Mouse (Mus musculus) right cerebral cortex, adult 2 months (tissue): ENCODE measurements around the gene Baiap2l2.

Experiments
- DNase-seq, 2 experiments: peaks; one replicate each; pipeline ENCODE4 v3.0.0; 2021 to 2022; ENCODE audit warnings: low spot score in 2 of 2

The Baiap2l2 gene

GRCm38 (mm10) chr15:79299563-79300155 lies 14.3 kb upstream of the Baiap2l2 start:
- no peak for DNase-seq

DNA sequence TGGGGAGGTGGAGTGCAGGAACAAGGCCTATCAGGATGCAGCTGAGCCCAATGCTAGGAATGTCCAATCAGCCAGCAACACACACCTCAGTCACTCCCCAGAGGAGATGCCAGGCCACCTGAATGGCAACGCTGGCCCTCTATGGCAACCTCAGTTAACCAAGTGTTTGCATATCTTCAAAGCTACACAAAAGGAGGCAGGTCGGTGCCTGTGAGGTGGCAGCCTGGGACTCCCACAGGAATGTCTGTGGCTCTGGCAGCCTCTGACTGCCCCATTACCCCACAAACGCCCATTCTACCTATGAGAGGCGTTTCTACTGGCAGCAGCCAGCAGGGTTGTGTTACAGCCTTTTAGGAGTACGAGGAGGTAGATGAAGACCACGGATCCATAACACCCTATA lies 13.2 kb upstream of the Baiap2l2 start:
- no peak for DNase-seq

DNA sequence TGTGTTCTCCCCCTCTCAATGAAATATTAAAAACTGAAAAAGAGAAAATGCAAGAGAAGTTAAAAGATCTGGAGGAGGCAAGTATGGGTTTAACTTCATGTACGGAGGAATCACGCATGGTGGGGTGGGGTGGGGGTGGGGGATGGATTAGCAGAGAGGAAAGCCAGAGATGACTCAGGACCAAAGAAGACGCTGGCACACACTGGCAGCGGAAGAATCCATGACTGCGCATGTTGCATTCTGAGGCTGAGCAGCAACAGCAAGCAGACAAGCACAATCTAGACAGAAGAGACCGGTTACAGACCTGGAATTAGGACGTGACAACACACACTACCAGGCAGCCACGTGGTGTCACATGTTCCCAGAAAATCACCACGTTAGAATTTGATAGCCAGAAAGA lies 7.4 kb upstream of the Baiap2l2 start:
- peak in 1 of 2 experiments; percentile 14 for DNase-seq

GRCm38 (mm10) chr15:79290340-79290739 lies 5.0 kb upstream of the Baiap2l2 start:
- no peak for DNase-seq

DNA sequence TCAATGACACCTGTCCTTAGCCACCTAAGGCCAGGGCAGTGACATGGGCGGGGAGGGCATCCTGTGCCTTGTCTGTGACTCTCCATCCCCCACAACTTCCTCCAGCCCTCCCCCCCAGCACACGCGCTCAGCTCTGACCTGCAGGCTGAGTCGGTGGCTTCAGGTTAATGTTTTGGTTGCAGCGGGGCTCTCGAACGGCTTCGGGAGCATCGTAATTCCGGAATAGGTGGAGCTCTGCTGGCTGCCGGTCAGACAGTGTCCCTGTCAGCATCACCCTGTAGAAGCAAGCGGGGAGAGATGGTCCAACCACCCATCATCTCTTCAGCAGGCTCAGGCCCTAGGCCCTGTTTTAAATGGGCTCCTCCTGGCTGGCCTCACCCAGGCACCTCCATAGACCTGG lies 4.1 kb upstream of the Baiap2l2 start:
- DNase-seq = no peak

GRCm38 (mm10) chr15:79288387-79288786 lies 3.0 kb upstream of the Baiap2l2 start:
- no peak for DNase-seq

- DNase-seq = no peak
Measured at GRCm38 (mm10) chr15:79287091-79287490, 1.8 kb upstream of the Baiap2l2 start.

GRCm38 (mm10) chr15:79286141-79286540 lies 804 bp upstream of the Baiap2l2 start:
- DNase-seq = no peak

DNA sequence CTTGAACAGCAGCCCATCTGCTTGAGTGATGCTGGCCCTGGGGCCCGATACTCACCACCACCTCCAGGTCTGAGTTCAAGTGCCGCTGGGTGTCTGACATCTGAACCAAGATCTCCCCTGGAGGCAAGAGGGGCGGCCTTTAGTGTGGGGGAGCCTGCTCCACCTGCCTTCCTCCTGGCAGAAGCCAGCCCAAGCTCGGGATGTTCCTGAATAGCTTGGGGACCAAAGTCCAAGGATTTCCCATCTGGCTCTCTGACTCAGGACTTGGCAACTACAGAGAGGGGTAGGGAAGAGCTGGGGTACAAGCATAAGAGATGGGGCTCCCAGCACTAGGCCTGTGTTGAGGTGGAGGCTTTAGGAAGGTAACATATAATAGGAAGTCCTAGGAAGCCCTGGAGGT lies 2.0 kb downstream of the Baiap2l2 start:
- DNase-seq = no peak

GRCm38 (mm10) chr15:79282434-79282833 lies 2.9 kb downstream of the Baiap2l2 start:
- DNase-seq = no peak

GRCm38 (mm10) chr15:79281389-79281788 lies 3.9 kb downstream of the Baiap2l2 start:
- no peak for DNase-seq

DNA sequence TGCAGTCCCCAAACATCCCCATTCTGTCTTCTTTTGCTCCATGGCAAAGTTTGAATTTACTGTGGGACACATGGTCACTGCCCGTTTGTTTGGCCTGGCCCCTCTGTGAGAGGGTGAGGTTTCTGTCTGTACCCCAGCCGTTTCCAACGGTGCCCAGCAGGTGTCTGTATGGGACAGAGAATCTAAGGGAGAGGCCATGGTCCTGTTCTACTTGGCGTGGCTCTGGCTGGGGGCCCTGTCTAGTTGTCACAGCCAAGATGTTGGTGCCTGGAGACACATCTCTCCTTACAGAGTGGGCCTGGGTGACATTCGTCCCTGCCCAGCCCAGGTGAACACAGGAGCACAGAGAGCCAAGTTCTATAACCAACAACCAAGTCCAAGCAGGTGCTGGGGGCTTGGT lies 4.5 kb downstream of the Baiap2l2 start:
- DNase-seq = no peak

- DNase-seq = no peak
Measured at GRCm38 (mm10) chr15:79280209-79280608, 5.1 kb downstream of the Baiap2l2 start.

DNA sequence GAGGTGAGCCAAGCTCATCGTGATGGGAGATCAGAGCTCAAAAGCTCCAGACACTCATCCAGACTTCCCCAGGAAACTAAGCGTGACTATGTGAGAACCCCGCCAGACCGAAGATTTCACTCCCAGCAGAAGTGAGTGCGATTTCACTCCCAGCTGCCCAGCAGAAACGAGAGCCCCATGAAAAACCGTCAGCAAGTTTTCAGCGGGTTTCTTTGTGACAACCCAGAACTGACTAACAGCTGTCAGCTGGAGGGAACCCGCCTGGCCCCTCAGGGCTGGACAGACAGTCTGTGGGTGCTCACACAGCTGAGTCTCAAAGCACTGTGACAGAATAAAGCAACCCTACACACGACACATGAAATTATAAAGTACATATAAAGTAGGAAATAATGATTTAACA lies 7.6 kb downstream of the Baiap2l2 start:
- no peak for DNase-seq

GRCm38 (mm10) chr15:79273020-79273419 lies 12.3 kb downstream of the Baiap2l2 start:
- no peak for DNase-seq

DNA sequence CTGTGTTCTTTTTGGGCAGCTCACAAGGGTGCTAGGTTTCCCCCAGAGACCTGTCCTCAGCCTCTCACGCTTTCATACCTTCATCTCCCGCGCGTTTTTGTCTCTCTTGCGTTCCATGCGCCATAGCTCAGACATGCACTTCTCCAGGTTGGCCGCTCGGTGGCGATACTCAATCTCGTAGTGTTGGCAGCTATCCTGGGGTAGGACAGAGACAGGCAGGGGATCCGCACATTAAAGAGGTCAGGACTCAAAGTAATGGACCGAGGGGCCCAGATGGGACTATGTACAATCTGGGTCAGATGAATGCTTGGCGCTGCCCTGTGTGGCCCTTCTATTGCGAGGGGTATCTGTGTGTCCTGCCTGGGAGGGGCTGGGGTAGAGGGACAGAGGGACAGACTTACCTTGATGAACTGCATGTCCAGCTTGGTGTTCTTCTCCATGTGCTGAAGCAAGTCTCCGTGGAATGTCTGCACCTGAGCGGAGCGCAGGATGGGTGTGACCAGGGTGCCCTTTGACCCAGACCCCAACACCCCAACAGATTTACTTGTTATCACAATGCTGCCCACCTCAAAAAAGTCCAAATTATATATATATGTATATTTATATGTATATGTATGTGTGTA lies 14.1 kb downstream of the Baiap2l2 start:
- peak; percentile 35 to 53 for DNase-seq

DNA sequence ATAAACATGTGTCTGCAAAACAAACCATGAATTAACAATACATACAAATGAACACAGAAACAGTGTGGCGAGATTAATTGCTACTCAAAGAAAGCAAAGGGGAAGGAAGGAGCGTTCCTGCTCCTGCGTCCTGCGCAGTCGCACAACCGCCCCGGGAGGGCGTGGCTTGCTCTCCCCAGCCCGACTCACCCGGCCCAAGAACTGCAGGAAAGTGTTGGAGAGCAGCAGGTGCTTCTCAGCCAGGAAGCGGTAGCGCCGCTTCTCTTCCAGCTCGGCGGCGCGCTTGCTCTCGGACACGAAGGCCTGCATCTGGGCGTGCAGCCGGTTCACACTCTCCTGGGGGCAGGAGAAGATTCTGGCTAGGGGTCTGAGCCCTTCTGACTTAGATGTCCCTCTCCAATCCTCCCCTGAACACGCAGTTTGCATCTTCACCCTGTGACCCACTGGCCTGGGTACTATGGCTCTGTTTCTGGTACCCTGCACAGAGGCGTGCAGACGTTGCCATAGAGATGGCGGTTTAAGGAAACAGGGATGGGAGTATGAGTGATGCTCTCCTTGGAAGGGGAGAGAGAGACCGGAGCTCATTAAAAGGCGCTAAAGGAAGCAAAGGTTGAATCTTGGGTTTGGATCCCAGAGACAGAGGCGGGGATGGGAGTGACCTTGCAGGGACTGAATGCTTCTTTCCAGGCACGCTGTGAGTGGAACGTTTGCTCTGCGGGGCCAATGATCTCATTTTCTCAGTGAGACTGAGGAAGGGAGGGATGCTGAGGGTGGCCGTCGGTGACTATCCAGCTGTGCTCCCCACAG lies 14.8 kb downstream of the Baiap2l2 start:
- peak; percentile 51 to 63 for DNase-seq

- DNase-seq = no peak
Measured at GRCm38 (mm10) chr15:79268521-79268920, 16.8 kb downstream of the Baiap2l2 start.

DNA sequence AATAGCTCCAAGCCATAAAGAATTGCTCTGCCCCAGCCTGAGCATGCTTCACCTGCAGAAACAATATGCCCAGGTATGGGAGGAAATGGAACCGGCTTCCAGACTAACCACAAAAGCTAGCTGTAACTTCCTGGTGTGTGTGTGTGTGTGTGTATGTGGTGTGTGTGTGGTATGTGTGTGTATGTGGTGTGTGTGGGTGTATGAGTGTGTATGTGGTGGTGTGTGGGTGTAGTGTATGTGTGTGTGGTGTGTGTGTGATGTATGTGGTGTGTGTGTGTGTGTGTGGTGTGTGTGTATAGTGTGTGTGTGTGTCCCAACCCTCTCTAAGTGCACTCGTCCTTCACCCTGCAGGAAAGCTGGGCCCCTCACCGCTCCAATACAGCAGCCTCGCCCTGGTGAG lies 20.0 kb downstream of the Baiap2l2 start:
- no peak for DNase-seq

DNA sequence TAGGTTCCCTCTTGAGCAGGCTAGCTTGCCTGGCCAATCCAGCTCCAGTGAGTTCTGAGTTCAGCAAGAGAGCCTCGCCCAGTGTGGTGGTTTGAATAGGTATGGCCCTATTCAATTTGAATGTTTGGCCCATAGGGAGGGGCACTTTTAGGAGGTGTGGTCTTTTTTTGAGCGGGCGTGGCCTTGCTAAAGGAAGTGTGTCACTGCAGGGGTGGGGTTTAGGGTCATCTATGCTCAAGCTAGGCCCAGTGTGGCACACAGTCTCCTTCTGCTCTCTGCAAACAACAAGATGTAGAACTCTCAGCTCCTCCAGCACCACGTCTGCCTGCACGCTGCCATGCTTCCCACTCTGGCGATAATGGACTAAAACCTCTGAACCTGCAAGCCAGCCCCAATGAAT lies 21.6 kb downstream of the Baiap2l2 start:
- DNase-seq = no peak

DNA sequence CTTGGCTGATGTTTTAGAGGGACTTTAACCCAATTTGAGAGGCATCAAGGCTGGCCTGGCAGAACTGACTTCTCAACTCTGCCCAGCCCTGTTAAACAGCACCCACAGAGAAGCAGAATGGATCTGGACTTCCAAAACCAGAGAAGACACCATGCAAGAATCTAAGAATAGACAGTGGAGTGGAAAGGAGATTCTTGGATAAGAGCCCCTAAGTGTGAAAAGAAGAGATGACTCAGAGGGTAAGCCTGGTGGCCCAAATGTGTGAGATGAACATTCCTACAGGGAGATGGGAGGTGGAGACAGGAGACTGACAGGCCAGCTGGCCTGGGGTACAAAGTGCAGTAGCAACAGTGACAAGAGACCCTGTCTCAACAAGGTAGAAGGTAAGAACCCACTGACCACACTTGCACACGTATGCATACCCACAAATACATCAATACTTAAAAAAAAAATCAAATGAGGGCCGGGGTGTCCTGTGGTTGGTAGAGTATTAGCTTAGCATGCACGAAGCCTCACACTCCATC lies 22.5 kb downstream of the Baiap2l2 start:
- DNase-seq = no peak

GRCm38 (mm10) chr15:79262375-79262774 lies 23.0 kb downstream of the Baiap2l2 start:
- peak in 1 of 2 experiments; percentile 25 for DNase-seq

DNA sequence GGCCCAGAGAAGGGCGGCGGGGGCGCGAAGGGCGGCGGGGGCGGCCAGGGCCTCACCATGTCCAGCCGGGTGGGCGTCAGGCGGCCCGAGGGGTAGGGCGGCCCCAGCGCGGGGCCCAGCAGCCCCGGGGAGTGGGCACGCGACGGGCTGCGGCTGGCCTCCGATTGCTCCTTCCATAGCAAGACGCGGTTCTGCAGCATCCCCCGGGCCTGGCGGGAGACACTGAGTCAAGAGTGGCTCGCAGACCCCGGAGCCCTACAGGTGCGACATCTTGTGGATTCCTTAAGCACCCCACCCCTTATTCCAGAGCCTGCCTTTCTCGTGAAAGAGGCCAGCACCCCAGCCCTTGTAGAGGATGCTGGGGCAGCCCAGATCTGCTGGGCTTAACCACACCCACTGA lies 23.6 kb downstream of the Baiap2l2 start:
- no peak for DNase-seq
